Mouse (Mus musculus): ENCODE measurements at regions not wholly inside any gene's neighbourhood (a gene's known extent, or its start where the extent isn't known, plus 50 kb on each side); places are given as distances from the start of the nearest gene placed in this dataset.

- DNase-seq (ENCODE audit: low read depth, low spot score) = peak; percentile 59
Measured at GRCm38 (mm10) chr5:46578540-46579173, 721.2 kb upstream of the Lcorl start.

DNA sequence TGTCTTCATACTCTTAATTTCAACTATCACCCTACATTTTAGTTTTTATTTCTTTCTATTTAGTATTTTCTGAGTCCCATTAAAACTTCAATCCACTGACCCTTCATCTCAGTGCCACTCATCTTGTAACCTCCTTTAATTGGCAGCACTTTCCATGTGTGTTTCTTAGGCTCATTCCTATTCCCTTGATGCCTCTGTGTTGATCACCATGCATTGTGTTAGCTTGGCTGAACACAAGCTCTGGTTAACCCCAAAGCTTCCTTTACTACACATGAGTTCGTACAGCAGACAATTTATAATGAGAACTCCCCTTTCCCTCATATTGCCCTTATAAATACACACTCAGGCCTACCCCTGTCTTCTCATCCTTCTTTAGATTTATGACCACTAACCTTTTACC, 716.5 kb upstream of the Lcorl start:
- WGBS = 81% methylated on average over 1 of the region's 1 CpGs

DNA sequence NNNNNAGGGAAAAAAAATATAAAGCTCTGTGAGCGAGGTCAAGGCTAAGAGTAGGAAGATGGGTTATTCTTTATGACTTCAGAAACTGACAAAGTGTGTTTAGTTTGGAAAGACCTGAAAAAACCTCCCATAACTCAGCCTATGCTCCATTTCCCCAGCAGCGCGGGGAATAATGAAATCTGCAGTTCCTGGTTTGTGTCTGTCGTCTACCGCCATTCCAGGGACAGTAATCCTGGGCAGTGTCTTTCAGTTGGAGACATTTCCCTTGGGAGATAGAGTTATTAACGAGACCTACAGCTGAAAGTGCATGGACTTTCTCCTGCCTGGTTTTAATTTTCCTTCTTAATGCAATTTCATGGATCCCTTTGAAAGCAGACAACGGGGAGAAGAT, 715.9 kb upstream of the Lcorl start:
- DNase-seq (ENCODE audit: low read depth, low spot score) = no peak
- WGBS = 73% methylated on average over 7 of the region's 7 CpGs

More for the DNA sequence above, 716.5 kb upstream of the Lcorl start:
- no peak for DNase-seq (ENCODE audit: low read depth, low spot score)

GRCm38 (mm10) chr5:46556691-46557265, 699.4 kb upstream of the Lcorl start:
- 82% methylated on average over 3 of the region's 3 CpGs for WGBS
- no peak for DNase-seq (ENCODE audit: low read depth, low spot score)

DNA sequence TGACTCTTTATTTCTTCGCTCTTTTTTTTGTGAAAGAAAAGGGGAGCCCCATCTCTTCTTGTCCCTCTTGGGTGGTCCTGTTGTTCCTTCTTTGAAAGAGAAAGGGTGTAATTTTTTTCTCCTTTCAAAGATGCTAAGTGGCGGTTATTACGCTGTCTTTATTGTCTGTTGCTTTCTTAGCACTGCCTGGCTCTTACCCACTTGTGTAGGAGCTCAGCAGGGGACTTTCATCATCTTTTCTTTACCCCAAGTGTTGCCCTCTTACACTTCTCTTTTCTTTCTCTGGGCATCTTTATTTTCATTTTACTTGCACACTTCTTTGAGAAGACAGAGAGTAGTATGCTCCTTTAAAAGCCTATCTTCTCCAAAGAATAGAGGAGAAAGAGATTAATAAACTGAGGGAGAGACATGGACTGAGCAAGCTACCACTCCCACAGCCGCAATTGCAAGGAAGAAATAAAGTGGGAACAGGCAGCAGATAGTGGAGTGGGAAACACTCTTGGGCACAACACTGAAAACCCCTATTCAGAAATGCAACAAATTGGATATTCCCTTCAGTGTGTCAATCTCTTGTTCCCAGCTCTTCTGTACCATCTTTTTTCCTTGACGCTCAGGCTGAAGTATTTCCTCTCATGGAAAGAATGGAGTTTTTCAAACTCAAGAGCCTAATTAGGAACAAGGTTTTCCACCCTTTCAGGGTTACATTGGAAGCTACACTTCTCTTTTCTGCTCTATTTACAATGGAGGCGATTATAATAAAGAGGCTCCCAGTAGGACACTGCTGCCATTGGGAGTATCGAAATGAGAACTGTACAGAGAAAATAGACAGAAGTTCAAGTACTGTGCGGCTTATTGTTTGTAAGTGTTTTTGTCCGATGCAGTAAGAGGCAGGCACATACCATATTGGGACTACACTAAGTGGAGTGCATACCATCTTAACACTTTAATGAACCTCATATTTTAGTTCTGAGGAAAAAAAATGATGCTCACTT, 684.2 kb upstream of the Lcorl start:
- 92% methylated on average over 9 of the region's 9 CpGs for WGBS
- DNase-seq (ENCODE audit: low read depth, low spot score) = no peak
